20 mouse cellular contexts compared by ENCODE assay signal in genomic region chr5:140784288-140784687, GRCm38 (mm10).
"Had no signal": no experiment of that assay in that cellular context is flagged by ENCODE, and none has a peak within 500 bp of the region (broad histone marks: within the 10 kb centered on the region; RNA-seq: fewer than 3 reads in every experiment).

No protein-coding gene starts in this region.

- H3K27ac ChIP-seq: limb, embryonic 10.5 days; limb, embryonic 13.5 days; liver, embryonic 12.5 days; liver, embryonic 15.5 days; lung, embryonic 15.5 days; midbrain, embryonic 10.5 days; midbrain, embryonic 13.5 days; stomach, postnatal 0 days had no signal

- ATAC-seq: inflammation-experienced regulatory T-cells, adult 6 months; intestine, embryonic 16.5 days; liver, embryonic 12.5 days; midbrain, embryonic 13.5 days had no signal

- DNase-seq: kidney, adult 18-20 months; kidney, adult 9 months; kidney, postnatal 14 days; layer of hippocampus, adult 9-11 months; liver; lung, adult 18-20 months; lung, postnatal 10 days; lung, postnatal 36 days; right cerebral cortex, postnatal 4 days had no signal

- H3K27me3 ChIP-seq: limb, embryonic 13.5 days; liver, embryonic 12.5 days; liver, embryonic 15.5 days; lung, embryonic 15.5 days; midbrain, embryonic 13.5 days had no signal

- H3K9me3 ChIP-seq: limb, embryonic 10.5 days; limb, embryonic 13.5 days; liver, embryonic 12.5 days; liver, embryonic 15.5 days; lung, embryonic 15.5 days; midbrain, embryonic 10.5 days; midbrain, embryonic 13.5 days had no signal

- H3K4me2 ChIP-seq: limb, embryonic 13.5 days; liver, embryonic 12.5 days; liver, embryonic 15.5 days; lung, embryonic 15.5 days; midbrain, embryonic 13.5 days had no signal

- H3K4me3 ChIP-seq: layer of hippocampus, adult 2 months; limb, embryonic 10.5 days; limb, embryonic 13.5 days; liver, embryonic 12.5 days; liver, embryonic 15.5 days; lung, embryonic 15.5 days; midbrain, embryonic 10.5 days; midbrain, embryonic 13.5 days had no signal

- H3K9ac ChIP-seq: limb, embryonic 13.5 days; liver, embryonic 12.5 days; liver, embryonic 15.5 days; lung, embryonic 15.5 days; midbrain, embryonic 13.5 days had no signal
